Mouse (Mus musculus): ENCODE measurements around the gene Mdk. TPM values are rescaled to one million over a fixed set of nuclear protein-coding genes. Genes with fewer than 3 reads are reported as not detected.

Mdk gene
- polyA plus RNA-seq, 1 experiment, result 0.29 TPM

DNA sequence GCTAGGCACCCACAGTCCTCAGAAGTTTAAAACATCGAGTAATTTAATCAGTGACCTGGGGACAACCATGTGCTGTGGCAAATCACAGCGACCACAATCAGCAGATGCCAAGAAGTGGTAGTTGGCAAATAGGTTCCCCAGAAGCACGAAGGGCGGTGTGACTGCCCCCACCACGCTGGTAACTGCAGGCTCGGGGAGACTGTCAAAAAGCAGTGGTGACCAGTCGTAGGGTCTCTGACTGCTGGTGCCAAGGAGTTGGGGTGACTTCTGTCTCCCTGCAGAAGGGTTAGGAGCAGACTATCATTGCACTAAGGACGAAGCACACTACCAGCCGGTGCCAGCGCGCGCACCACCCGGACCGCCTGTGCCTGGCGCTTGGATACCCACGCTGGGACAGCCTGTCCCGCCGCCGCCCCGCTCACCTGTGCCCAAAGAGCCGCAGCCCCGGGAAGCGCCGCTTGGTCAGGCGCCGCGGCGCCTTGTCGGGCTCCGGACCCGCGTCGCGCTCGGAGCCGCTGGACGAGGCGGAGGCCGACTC, 30.8 kb upstream of the Mdk start:
- TF ChIP-seq POLR2AphosphoS2 (IDR thresholded peaks at IDR 0.05; ENCODE audit: insufficient read length, low read depth) (no peak), USF1 (IDR thresholded peaks at IDR 0.05; ENCODE audit: low read depth) (no peak), REST (IDR thresholded peaks at IDR 0.05; ENCODE audit: insufficient read depth, insufficient read length) (no peak), MAX (IDR thresholded peaks at IDR 0.05; ENCODE audit: low read depth) (no peak), CEBPB (IDR thresholded peaks at IDR 0.05; ENCODE audit: insufficient read depth, poor library complexity, severe bottlenecking) (no peak), MYOD1 (IDR thresholded peaks at IDR 0.05; ENCODE audit: control insufficient read depth in 1 of 3, insufficient read length in 2 of 3, low read depth in 2 of 3) (peak in 1 of 3 experiments; percentile 36), POLR2A (IDR thresholded peaks at IDR 0.05; ENCODE audit: insufficient read length, low read depth) (no peak), MYOG (IDR thresholded peaks at IDR 0.05; ENCODE audit: control insufficient read depth in 1 of 3, insufficient read depth in 1 of 3, insufficient read length in 2 of 3, low read depth in 2 of 3) (peak in 1 of 3 experiments; percentile 30)
- Histone ChIP-seq H3K4me3 (peak overlapping the region; percentile 46), H3ac (ENCODE audit: control insufficient read depth, insufficient read length) (peak overlapping the region; percentile 60), H3K36me3 (ENCODE audit: control insufficient read depth, insufficient read depth) (no peaks in the 10 kb centered on the region), H3K27me3 (ENCODE audit: control insufficient read depth, insufficient read depth, insufficient read length) (no peaks in the 10 kb centered on the region), H3K79me2 (ENCODE audit: control insufficient read depth, insufficient read depth) (peaks cover 27% of the 10 kb centered on the region), H3K4me2 (ENCODE audit: low read depth) (peak overlapping the region; percentile 87)

GRCm38 (mm10) chr2:91961901-91962761, 30.0 kb upstream of the Mdk start:
- H3K4me2 ChIP-seq (ENCODE audit: low read depth), result peak overlapping the region; percentile 87
- H3K4me3 ChIP-seq, result peak overlapping the region; percentile 46
- TF ChIP-seq SRF (IDR thresholded peaks at IDR 0.05; ENCODE audit: control insufficient read depth, insufficient read length, low read depth), result no peak
- no peak for TF ChIP-seq USF1 (IDR thresholded peaks at IDR 0.05; ENCODE audit: low read depth)
- no peak for TF ChIP-seq POLR2A (IDR thresholded peaks at IDR 0.05; ENCODE audit: insufficient read length, low read depth)
- no peak for TF ChIP-seq MYOG (IDR thresholded peaks at IDR 0.05; ENCODE audit: control insufficient read depth in 1 of 3, insufficient read depth in 1 of 3, insufficient read length in 2 of 3, low read depth in 2 of 3)
- no peak for TF ChIP-seq MAX (IDR thresholded peaks at IDR 0.05; ENCODE audit: low read depth)
- H3K79me2 ChIP-seq (ENCODE audit: control insufficient read depth, insufficient read depth), result peaks cover 34% of the 10 kb centered on the region
- H3K36me3 ChIP-seq (ENCODE audit: control insufficient read depth, insufficient read depth), result no peaks in the 10 kb centered on the region
- peak overlapping the region; percentile 60 for H3ac ChIP-seq (ENCODE audit: control insufficient read depth, insufficient read length)
- H3K27me3 ChIP-seq (ENCODE audit: control insufficient read depth, insufficient read depth, insufficient read length), result no peaks in the 10 kb centered on the region

- H3K4me3 ChIP-seq, result no peak overlapping the region
- H3K79me2 ChIP-seq (ENCODE audit: control insufficient read depth, insufficient read depth), result peaks cover 49% of the 10 kb centered on the region
- H3K36me3 ChIP-seq (ENCODE audit: control insufficient read depth, insufficient read depth), result no peaks in the 10 kb centered on the region
- TF ChIP-seq CEBPB (IDR thresholded peaks at IDR 0.05; ENCODE audit: insufficient read depth, poor library complexity, severe bottlenecking) (no peak), MAX (IDR thresholded peaks at IDR 0.05; ENCODE audit: low read depth) (no peak), SRF (IDR thresholded peaks at IDR 0.05; ENCODE audit: control insufficient read depth, insufficient read length, low read depth) (no peak), TCF3 (IDR thresholded peaks at IDR 0.05; ENCODE audit: insufficient read length, low read depth) (no peak), POLR2A (IDR thresholded peaks at IDR 0.05; ENCODE audit: insufficient read length, low read depth) (no peak), MYOD1 (IDR thresholded peaks at IDR 0.05; ENCODE audit: control insufficient read depth in 1 of 3, insufficient read length in 2 of 3, low read depth in 2 of 3) (no peak), POLR2AphosphoS2 (IDR thresholded peaks at IDR 0.05; ENCODE audit: insufficient read length, low read depth) (no peak), USF1 (IDR thresholded peaks at IDR 0.05; ENCODE audit: low read depth) (no peak), MYOG (IDR thresholded peaks at IDR 0.05; ENCODE audit: control insufficient read depth in 1 of 3, insufficient read depth in 1 of 3, insufficient read length in 2 of 3, low read depth in 2 of 3) (no peak), REST (IDR thresholded peaks at IDR 0.05; ENCODE audit: insufficient read depth, insufficient read length) (no peak), TCF12 (IDR thresholded peaks at IDR 0.05; ENCODE audit: insufficient read depth, poor library complexity, severe bottlenecking) (no peak), E2F4 (IDR thresholded peaks at IDR 0.05; ENCODE audit: insufficient read depth) (no peak)
- H3K4me2 ChIP-seq (ENCODE audit: low read depth), result no peak overlapping the region
- H3K27me3 ChIP-seq (ENCODE audit: control insufficient read depth, insufficient read depth, insufficient read length), result no peaks in the 10 kb centered on the region
- H3ac ChIP-seq (ENCODE audit: control insufficient read depth, insufficient read length), result no peak overlapping the region
These were observed 28.4 kb upstream of the Mdk start for GRCm38 (mm10) chr2:91960459-91960858.

DNA sequence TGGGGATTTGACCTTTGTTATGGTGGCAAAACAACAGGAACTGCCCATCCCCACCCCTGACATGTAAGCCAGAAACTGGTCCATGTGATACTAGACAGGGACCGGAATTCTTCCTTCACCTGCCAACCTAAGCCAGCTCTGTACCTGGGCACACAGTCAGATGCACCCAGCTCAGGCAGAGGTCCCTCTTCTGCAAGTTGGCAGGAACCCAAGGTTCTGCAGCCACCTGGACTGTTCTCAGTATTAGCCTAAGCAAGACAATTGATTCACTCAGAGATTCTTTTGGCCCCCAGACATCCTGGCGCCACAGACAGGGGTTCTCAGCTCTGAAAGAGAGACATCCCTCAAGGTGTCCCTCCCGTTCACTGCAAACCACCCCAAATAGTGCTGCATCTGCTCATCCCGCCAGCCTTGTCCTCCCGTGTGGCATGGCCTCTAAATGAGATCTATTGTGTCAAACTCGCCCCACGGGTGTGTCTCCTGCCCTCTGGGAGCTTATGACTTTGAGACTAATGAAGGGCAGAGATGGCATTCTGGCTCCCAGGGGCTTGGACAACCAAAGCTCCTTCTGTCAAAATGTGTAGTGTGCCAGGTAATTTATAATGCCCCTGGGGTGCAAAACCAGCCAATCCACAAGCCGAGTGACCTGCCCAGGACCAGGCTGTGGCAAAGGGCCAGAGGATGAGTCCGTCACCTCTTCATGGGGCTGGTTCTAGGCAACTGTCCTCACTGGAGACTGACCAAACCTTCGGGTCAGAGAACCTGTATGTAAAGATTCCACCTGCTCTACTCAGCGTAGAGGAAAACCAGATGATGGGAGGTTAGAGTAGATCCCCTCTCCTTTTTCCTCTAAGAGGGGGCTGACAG, 27.7 kb upstream of the Mdk start:
- peaks cover 53% of the 10 kb centered on the region for H3K79me2 ChIP-seq (ENCODE audit: control insufficient read depth, insufficient read depth)
- no peak overlapping the region for H3ac ChIP-seq (ENCODE audit: control insufficient read depth, insufficient read length)
- no peak overlapping the region for H3K4me3 ChIP-seq
- no peaks in the 10 kb centered on the region for H3K27me3 ChIP-seq (ENCODE audit: control insufficient read depth, insufficient read depth, insufficient read length)
- no peak for TF ChIP-seq TCF3 (IDR thresholded peaks at IDR 0.05; ENCODE audit: insufficient read length, low read depth)
- TF ChIP-seq MYOD1 (IDR thresholded peaks at IDR 0.05; ENCODE audit: control insufficient read depth in 1 of 3, insufficient read length in 2 of 3, low read depth in 2 of 3), result peak in 1 of 3 experiments; percentile 14
- H3K36me3 ChIP-seq (ENCODE audit: control insufficient read depth, insufficient read depth), result no peaks in the 10 kb centered on the region
- H3K4me2 ChIP-seq (ENCODE audit: low read depth), result peak overlapping the region; percentile 12

All from myocyte (in vitro differentiated cells).